Mouse (Mus musculus): ENCODE measurements around the gene Fkbp8.

DNA sequence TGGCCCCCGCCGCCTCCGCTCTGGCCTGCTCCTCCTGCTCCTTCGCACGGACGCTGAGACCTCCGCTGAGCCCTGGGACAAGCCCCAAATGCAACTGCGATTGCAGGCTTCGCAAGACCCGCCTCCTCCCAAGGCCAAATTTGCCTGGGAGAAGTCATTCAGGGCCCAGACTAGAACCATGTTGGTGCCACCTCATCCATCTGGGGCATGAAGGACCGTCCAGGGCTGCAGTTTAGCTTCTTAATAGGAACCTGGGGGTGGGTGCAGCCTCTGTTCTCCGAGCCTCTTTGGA, 31.8 kb upstream of the Fkbp8 start:
- TF ChIP-seq CTCF (conservative IDR thresholded peaks at IDR 0.05; ENCODE audit: insufficient read depth, insufficient read length, low read depth, low read length) (no peak), POLR2A (IDR thresholded peaks at IDR 0.05; ENCODE audit: low read depth, low read length) (no peak)

Data from kidney, adult 2 months (tissue).